Mouse (Mus musculus): Measurements from ENCODE around the gene Rere.

Rere gene

DNA sequence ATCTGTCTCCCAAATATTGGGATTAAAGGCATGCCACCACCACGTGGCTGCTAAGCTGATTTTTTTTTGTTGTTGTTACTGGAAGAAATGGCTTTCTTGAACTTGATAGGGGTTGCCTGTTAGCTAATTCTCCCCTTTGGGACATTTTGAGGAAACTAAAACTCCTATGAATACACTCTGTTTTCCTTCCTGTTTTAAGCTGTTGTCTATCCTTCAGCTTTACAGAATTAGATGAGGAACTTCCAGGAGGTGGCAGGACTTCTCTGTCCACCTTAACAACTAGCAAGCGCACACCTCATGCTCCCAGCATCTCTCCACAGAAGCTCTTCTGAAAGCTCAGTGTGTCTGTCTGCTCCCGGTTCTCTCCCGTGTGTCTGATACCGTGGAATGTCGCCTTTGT lies 157.2 kb downstream of the Rere start:
- DNase-seq = no peak

GRCm38 (mm10) chr4:150441931-150442330 lies 160.5 kb downstream of the Rere start:
- no peak for DNase-seq

DNA sequence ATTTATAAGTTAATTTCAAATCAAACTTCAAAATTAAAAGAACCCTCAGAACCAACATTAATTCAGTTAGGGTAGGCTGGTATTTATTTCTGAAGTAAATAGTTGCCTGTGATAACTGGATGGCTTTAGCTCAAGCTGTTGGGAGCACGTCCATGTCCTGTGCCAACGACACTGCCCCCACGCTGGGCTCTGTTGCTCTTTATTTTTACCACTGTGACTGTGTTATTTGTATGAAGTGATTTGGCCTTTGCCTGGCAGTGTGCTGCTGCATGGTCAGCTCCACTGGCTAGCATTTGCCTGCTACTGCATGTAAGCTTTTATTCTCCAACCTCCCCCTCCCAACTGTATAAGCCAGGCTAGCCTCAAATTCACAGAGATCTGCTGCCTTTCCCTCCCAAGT lies 162.6 kb downstream of the Rere start:
- no peak for DNase-seq

DNA sequence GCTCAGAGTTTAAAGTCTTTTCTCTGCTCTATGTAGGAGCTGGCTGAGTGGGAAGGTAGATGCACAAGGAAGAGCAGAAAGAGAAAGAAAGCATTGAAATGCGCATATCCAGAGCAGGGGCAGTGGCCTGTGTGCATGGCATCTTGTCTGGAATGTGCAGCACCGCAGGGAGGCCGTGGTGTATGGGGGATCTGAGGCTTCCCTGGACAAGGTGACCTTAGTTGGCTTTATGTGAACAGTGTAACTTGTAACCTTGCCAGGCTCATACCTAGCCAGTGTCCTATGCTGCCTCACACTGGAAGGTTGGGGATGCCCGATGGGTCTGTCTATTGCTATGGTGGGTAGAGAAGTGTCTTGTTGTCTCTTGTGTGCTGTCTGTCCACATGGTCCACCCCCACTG lies 165.2 kb downstream of the Rere start:
- DNase-seq = no peak

DNA sequence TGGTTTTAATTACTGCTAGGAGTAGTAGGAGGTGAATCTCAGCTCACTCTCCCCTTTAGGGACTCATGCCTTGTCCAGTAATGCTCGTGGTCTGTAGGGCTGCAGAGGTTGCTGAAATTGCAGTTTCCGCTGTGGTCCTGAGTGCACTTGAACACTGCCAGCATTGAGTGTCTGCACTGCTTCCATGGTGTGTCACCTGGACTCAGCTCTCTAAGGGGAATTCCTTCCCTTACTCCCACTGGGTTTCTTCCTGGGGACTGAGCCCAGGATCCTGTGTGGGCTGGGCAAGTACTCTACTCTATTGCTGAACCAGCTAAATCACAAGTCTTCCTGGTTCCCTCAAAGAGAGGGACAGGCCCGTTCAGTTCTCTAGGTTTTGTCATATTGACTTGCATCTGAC lies 166.1 kb downstream of the Rere start:
- DNase-seq = no peak

DNA sequence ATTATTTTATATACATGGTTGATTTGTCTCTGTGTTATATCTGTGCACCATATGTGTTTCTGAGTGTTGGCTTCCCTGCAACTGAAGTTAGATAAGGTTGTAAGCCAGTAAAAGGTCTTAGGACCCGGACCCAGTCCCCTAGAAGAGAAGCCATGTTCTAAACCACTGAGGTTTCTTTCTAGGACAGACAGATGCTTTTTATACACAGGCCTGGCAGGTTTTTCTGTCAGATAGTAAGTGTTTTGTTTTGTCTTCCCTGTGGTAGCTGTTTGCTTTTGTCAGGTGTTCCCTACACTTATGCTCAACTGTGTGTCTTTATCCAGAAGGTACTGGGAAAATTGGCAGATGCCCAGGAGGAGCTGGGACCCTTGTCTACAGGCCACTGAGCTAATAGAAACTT lies 167.0 kb downstream of the Rere start:
- DNase-seq = no peak

- no peak for DNase-seq
Observed at GRCm38 (mm10) chr4:150450081-150450691, 168.7 kb downstream of the Rere start.

- no peak for DNase-seq
Observed at GRCm38 (mm10) chr4:150452155-150452847, 170.9 kb downstream of the Rere start.

- DNase-seq = no peak
Observed at GRCm38 (mm10) chr4:150454571-150455306, 173.3 kb downstream of the Rere start.

DNA sequence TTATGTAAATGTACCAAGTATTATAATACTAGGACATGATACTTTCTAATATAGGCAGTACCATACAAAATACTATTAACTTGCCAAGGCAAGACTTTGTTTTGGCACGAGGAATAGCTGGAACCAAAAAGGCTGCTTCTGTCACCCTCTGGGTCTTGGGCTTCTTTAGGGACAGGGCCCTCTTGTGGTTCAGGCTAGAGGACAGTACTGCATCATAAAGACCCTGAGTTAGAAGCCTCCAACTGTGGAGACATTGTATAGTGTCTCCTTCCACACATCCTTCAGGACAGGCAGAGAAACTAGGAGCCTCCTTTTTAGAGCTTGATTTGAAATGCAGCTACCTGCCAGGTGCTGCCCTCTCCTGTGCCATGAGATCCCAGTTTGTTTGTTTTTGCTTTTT lies 174.3 kb downstream of the Rere start:
- no peak for DNase-seq

DNA sequence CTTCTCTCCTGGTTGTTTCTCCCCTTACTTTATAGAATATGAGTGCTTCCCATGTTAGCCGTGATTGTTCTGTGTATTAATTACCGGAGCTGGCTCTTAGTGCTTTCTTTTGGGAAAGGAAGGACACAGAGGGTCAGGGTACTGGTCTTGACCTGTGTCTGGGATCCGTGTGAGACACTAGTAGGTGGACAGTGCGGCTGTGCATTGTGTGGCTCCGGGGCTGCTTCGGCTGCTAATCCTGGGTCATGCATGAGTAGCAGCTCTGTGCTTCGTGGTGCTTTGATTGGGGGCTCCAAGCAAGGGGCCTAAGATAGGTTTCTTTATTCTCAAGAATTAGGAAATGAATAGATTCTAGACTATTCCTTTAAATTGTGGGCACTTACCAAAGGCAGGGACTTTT lies 175.0 kb downstream of the Rere start:
- no peak for DNase-seq

DNA sequence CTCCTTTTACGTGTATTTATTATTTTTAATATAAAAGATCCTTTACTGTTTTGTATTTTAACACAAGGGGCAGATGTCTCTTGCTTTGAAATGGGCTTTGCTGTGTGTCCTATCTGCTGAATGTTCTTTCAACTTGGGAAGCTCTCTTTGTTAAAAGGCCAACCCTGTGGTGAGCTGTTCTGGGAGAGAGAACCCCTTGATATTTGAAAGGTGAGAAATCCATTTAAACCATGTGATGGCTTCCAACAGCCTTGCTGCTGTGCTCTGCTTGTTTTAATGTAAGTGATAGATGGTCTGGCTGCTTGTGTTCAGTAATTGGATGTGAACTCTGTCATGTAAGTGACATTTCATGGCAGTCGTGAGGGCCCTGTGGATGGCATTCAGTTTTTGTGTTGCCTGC lies 175.4 kb downstream of the Rere start:
- no peak for DNase-seq

DNA sequence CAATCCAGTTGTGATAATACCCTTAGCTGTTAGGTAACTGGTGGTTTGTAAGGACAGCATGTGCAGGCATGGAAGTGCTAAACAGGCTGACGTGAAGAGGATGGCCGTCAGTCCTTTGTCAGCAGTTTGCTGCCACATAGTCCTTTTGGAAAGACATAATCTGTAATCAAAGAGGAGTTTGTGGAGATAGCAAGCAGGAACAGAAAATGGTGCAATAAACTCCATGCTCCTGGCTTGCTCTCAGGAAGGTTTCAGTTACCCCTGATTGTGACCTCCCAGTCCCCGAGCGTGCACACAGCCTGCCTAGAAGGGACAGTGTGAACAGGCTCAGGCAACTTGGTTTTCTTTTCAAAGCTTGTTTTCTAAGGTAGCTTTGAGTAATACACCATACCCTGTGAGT lies 175.9 kb downstream of the Rere start:
- no peak for DNase-seq

GRCm38 (mm10) chr4:150457771-150458170 lies 176.3 kb downstream of the Rere start:
- DNase-seq = no peak

- no peak for DNase-seq
Observed at GRCm38 (mm10) chr4:150459022-150459794, 177.8 kb downstream of the Rere start.

DNA sequence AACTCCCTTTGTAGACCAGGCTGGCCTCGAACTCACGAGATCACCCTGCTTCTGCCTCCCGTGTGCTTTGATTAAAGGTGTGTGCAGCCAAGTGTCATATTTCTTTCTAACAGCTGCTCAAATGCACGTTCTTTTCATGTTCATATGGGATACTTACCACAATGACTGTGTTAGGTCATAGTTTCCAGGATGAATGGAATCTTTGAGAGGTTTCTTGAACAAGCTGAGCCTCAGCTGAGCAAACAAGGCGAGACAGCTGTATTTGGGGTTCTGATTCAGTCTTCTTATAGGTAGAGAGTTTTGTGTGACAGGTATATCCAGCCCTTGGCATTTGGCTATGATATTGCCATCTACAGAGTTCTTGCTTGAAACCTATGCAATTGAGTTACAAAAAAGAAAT lies 179.0 kb downstream of the Rere start:
- DNase-seq = no peak

GRCm38 (mm10) chr4:150461011-150461410 lies 179.6 kb downstream of the Rere start:
- no peak for DNase-seq

GRCm38 (mm10) chr4:150461427-150462189 lies 180.2 kb downstream of the Rere start:
- DNase-seq = no peak

DNA sequence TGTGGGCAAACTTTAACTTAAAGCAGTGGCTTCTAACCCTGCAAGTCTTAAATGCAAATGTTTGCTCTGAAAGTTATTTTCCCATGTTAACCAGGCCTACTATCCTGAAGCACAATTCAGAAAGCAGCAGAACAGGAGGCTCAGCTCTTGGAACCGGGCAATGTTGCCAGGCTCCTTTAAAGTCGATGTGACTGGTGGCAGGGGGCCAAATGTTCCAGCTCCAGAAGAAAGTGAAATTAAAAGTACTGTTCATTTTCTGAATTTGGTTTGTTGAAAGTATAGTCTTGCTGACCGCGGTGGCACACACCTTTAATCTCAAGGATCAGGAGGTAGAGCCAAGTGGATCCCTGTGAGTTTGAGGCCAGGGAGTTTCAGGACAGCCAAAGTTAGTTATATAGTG lies 180.9 kb downstream of the Rere start:
- peak; percentile 73 for DNase-seq

DNA sequence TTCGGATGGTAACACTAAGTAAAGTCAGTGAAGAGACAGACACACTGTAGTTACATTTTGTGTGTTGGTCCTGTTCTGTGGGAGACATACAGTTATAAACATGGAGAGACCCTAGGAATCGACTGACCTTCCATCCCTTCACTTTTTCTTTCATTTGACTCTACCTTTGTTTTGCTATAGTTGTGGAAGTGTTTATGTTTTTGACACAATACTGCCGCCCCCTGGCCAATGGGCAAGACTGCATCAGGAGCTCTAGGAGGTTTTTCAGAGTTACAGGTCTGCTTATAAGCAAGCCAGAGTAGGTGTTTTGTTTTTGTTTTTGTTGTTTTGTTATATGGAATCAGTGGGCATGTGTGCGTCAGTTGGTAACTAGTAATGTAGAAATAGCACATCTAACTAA lies 184.3 kb downstream of the Rere start:
- DNase-seq = peak; percentile 34

DNA sequence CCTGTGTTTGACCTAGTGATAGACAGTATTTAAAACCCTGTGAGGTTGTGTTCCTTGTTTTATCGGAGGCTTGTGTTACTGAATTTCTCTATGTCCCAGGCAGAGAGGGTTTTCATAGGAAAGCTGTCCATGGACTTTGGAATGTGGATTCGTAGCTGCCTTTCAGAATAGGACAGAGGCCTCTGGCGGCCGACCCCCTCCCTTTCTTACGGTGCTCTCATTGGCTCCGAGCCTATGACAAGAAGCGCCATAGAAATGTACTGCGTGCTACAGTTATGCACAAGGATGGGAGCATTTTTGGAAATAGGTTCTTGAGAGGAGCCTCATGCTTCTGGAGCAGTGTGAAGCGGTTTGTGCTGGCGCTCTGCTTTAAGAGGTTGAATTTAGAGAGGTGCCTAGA lies 187.8 kb downstream of the Rere start:
- no peak for DNase-seq

DNA sequence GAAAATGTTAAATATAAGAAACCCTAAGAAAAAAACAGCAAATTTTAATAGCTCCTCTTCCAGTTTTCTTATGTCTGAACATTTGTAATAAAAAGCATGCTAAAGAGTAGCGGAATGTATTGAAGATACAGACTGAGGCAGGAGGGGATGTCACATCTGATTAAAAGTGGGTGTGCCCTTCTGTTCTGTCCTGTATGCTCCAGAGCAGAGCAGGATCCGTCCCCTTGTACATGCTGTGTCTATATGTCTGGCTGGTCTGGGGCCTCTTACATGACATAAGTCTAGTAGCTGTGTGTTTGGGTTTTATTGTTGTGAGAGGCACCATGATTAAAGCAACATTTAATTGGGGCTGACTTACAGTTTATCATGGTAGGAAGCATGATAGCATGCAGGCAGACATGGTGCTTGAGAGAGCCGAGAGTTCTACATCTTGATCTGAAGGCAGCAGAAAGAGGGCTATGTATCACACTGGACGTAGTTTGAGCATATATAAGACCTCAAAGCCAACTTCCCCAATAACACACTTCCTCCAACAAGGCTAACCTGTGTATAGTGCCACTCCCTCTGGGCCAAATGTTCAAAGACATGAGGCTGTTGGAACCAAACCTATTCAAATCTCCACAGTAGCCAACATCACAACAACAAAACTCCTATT lies 189.4 kb downstream of the Rere start:
- DNase-seq = no peak
